Mouse (Mus musculus): Measurements from ENCODE around the gene Gm9844. TPM values are rescaled to one million over a fixed set of nuclear protein-coding genes. Genes with fewer than 3 reads are reported as not detected.
A peak's percentile ranks its signal among the peaks of the same experiment; 100 is the strongest.

Gm9844 gene
- total RNA-seq, 2 experiments from 2014 or later: 1.0 to 5.2 TPM

- no peak for ATAC-seq (replicated peaks; ENCODE audit: low FRiP score, low TSS enrichment, poor library complexity, severe bottlenecking)
These were observed 840 bp downstream of the Gm9844 start for GRCm38 (mm10) chr7:24862853-24863252.

- ATAC-seq (replicated peaks; ENCODE audit: low FRiP score, low TSS enrichment, poor library complexity, severe bottlenecking): no peak
These were observed 2.1 kb downstream of the Gm9844 start for GRCm38 (mm10) chr7:24864156-24864555.

GRCm38 (mm10) chr7:24869080-24869479, 7.1 kb downstream of the Gm9844 start:
- ATAC-seq (replicated peaks; ENCODE audit: low FRiP score, low TSS enrichment, poor library complexity, severe bottlenecking): no peak

GRCm38 (mm10) chr7:24869532-24870165, 7.6 kb downstream of the Gm9844 start, which contains the start of the genes Lypd4 and Dmrtc2:
Lypd4 (minus strand) TSS chr7:24869941.
Dmrtc2 (plus strand) TSS chr7:24870057.
- no peak for ATAC-seq (replicated peaks; ENCODE audit: low FRiP score, low TSS enrichment, poor library complexity, severe bottlenecking)

- no peak for ATAC-seq (replicated peaks; ENCODE audit: low FRiP score, low TSS enrichment, poor library complexity, severe bottlenecking)
These were observed 15.6 kb downstream of the Gm9844 start for GRCm38 (mm10) chr7:24877588-24877987.

- ATAC-seq (replicated peaks; ENCODE audit: low FRiP score, low TSS enrichment, poor library complexity, severe bottlenecking): no peak
These were observed 17.6 kb downstream of the Gm9844 start for GRCm38 (mm10) chr7:24879620-24880019.

GRCm38 (mm10) chr7:24882416-24883199, 20.6 kb downstream of the Gm9844 start:
- ATAC-seq (replicated peaks; ENCODE audit: low FRiP score, low TSS enrichment, poor library complexity, severe bottlenecking): no peak

GRCm38 (mm10) chr7:24883896-24884692, 22.1 kb downstream of the Gm9844 start, which contains the start of gene Rps19:
Rps19 (plus strand) TSS chr7:24884371.
- ATAC-seq (replicated peaks; ENCODE audit: low FRiP score, low TSS enrichment, poor library complexity, severe bottlenecking): peak; percentile 89

GRCm38 (mm10) chr7:24884693-24885291, 22.8 kb downstream of the Gm9844 start:
- ATAC-seq (replicated peaks; ENCODE audit: low FRiP score, low TSS enrichment, poor library complexity, severe bottlenecking): no peak

GRCm38 (mm10) chr7:24885468-24886307, 23.7 kb downstream of the Gm9844 start:
- ATAC-seq (replicated peaks; ENCODE audit: low FRiP score, low TSS enrichment, poor library complexity, severe bottlenecking): no peak

- no peak for ATAC-seq (replicated peaks; ENCODE audit: low FRiP score, low TSS enrichment, poor library complexity, severe bottlenecking)
These were observed 24.3 kb downstream of the Gm9844 start for GRCm38 (mm10) chr7:24886308-24886633.

GRCm38 (mm10) chr7:24887096-24887495, 25.1 kb downstream of the Gm9844 start:
- no peak for ATAC-seq (replicated peaks; ENCODE audit: low FRiP score, low TSS enrichment, poor library complexity, severe bottlenecking)

- ATAC-seq (replicated peaks; ENCODE audit: low FRiP score, low TSS enrichment, poor library complexity, severe bottlenecking): peak; percentile 5
These were observed 27.6 kb downstream of the Gm9844 start for GRCm38 (mm10) chr7:24889431-24890220.

GRCm38 (mm10) chr7:24890281-24891216, 28.5 kb downstream of the Gm9844 start:
- peak; percentile 69 for ATAC-seq (replicated peaks; ENCODE audit: low FRiP score, low TSS enrichment, poor library complexity, severe bottlenecking)

GRCm38 (mm10) chr7:24891241-24892124, 29.5 kb downstream of the Gm9844 start:
- ATAC-seq (replicated peaks; ENCODE audit: low FRiP score, low TSS enrichment, poor library complexity, severe bottlenecking): no peak

- ATAC-seq (replicated peaks; ENCODE audit: low FRiP score, low TSS enrichment, poor library complexity, severe bottlenecking): no peak
These were observed 30.1 kb downstream of the Gm9844 start for GRCm38 (mm10) chr7:24892125-24892583.

Data from megakaryocyte-erythroid progenitor cell, adult 5-6 weeks (primary cell).